Mouse (Mus musculus) E14TG2a.4 (cell line): Measurements from ENCODE around the gene Zfp626.
"Not testable (repeated sequence)": the region's sequence is repeated elsewhere in the genome, so short reads cannot be mapped to it uniquely, and the experiment has no call there.

Source experiments
- H3K27me3 ChIP-seq: 2 replicates; pipeline ENCODE4 v1.6.1; 2014; ENCODE audit warnings: low read length, control low read depth; ENCODE audit not compliant: insufficient read depth
- H3K36me3 ChIP-seq: 2 replicates; pipeline ENCODE4 v1.6.1; 2014; ENCODE audit warnings: low read length, control low read depth; ENCODE audit not compliant: insufficient read depth
- H3K4me1 ChIP-seq: replicated peaks from 2 replicates; pipeline ENCODE4 v1.6.1; 2014; ENCODE audit warnings: low read depth, low read length, control low read depth
- H3K4me3 ChIP-seq: replicated peaks from 2 replicates; pipeline ENCODE4 v1.5.1; 2014; ENCODE audit warnings: mild to moderate bottlenecking, low read length
- H3K9me3 ChIP-seq: 2 replicates; pipeline ENCODE4 v1.6.1; 2014; ENCODE audit warnings: low read length, control low read depth
- CTCF ChIP-seq: conservative IDR thresholded peaks from 2 replicates; pipeline ENCODE4 v1.5.1; 2014; ENCODE audit warnings: low read length
- NANOG ChIP-seq: IDR thresholded peaks from 2 replicates; pipeline ENCODE4 v1.6.1; 2014; ENCODE audit warnings: borderline replicate concordance, low read length, mixed read lengths
- POU5F1 ChIP-seq: IDR thresholded peaks from 2 replicates; pipeline ENCODE4 v1.6.1; 2014; ENCODE audit warnings: low read length, borderline replicate concordance

The Zfp626 gene

GRCm38 (mm10) chr7:27806896-27807295 lies at the start of gene Zfp626:
Zfp626 (plus strand) TSS chr7:27807196.
- peaks cover 58% of the 10 kb centered on the region for H3K36me3 ChIP-seq
- H3K4me3 ChIP-seq = 0 out of 2 replicates have a peak within 1 kb of the TSS, but pooled peaks have one; percentile 3
- not testable (repeated sequence) for H3K27me3 ChIP-seq, H3K9me3 ChIP-seq
- peaks cover 39% of the 10 kb centered on the region for H3K4me1 ChIP-seq

GRCm38 (mm10) chr7:27765176-27765886 lies 41.7 kb upstream of the Zfp626 start:
- H3K27me3 ChIP-seq = no peaks in the 10 kb centered on the region
- H3K4me1 ChIP-seq = peaks cover 16% of the 10 kb centered on the region
- peak overlapping the region; percentile 20; the same call in 1 of the 2 replicates for H3K4me3 ChIP-seq
- H3K9me3 ChIP-seq = peaks cover 31% of the 10 kb centered on the region
- no peaks in the 10 kb centered on the region for H3K36me3 ChIP-seq
- TF ChIP-seq NANOG (no peak), CTCF (no peak), POU5F1 (no peak)

- no peaks in the 10 kb centered on the region for H3K4me1 ChIP-seq
- H3K27me3 ChIP-seq = peaks cover 4% of the 10 kb centered on the region; the same call in 1 of the 2 replicates
- no peak for TF ChIP-seq NANOG
- H3K9me3 ChIP-seq = peaks cover 15% of the 10 kb centered on the region
- H3K36me3 ChIP-seq = no peaks in the 10 kb centered on the region
- no peak overlapping the region for H3K4me3 ChIP-seq
Observed at GRCm38 (mm10) chr7:27789306-27789705, 17.7 kb upstream of the Zfp626 start.

- not testable (repeated sequence) for H3K36me3 ChIP-seq
Observed at GRCm38 (mm10) chr7:27793865-27794264, 13.1 kb upstream of the Zfp626 start.

DNA sequence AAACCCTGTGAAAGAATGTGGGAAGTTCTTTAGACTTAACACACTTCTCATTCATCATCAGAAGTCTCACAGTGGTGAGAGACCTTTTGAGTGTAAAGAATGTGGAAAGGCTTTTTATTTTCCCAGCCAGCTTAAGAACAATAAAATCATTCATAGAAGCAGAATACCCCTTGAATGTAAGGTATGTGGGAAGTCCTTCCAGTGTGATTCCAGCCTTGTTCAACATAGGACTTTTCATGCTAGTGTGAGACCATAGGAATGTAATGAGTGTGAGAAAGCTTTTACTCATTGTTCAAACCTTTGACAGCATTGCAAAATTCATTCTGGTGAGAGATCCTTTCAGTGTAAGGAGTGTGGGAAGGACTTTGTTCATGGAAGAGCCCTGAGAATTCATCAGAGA lies 12.4 kb upstream of the Zfp626 start:
- TF ChIP-seq NANOG (no peak), POU5F1 (no peak), CTCF (no peak)
- H3K27me3 ChIP-seq = peaks cover 4% of the 10 kb centered on the region; the same call in 1 of the 2 replicates
- no peak overlapping the region for H3K4me3 ChIP-seq
- no peaks in the 10 kb centered on the region for H3K4me1 ChIP-seq
- no peaks in the 10 kb centered on the region for H3K36me3 ChIP-seq
- H3K9me3 ChIP-seq = peaks cover 31% of the 10 kb centered on the region

More at GRCm38 (mm10) chr7:27793865-27794264, 13.1 kb upstream of the Zfp626 start:
- H3K4me1 ChIP-seq, H3K27me3 ChIP-seq, H3K4me3 ChIP-seq: not testable (repeated sequence)
- peaks cover 31% of the 10 kb centered on the region for H3K9me3 ChIP-seq

GRCm38 (mm10) chr7:27797906-27798811 lies 8.8 kb upstream of the Zfp626 start:
- TF ChIP-seq POU5F1 (no peak), NANOG (no peak), CTCF (no peak)
- Histone ChIP-seq H3K27me3 (no peaks in the 10 kb centered on the region), H3K4me1 (peaks cover 6% of the 10 kb centered on the region), H3K9me3 (peaks cover 31% of the 10 kb centered on the region), H3K36me3 (no peaks in the 10 kb centered on the region), H3K4me3 (no peak overlapping the region)

- H3K4me1 ChIP-seq = peaks cover 21% of the 10 kb centered on the region
- no peak overlapping the region for H3K4me3 ChIP-seq
- H3K27me3 ChIP-seq = no peaks in the 10 kb centered on the region
- peaks cover 2% of the 10 kb centered on the region for H3K36me3 ChIP-seq
- TF ChIP-seq POU5F1 (no peak), CTCF (peak; percentile 38)
- peaks cover 21% of the 10 kb centered on the region for H3K9me3 ChIP-seq
Observed at GRCm38 (mm10) chr7:27801137-27801536, 5.9 kb upstream of the Zfp626 start.

DNA sequence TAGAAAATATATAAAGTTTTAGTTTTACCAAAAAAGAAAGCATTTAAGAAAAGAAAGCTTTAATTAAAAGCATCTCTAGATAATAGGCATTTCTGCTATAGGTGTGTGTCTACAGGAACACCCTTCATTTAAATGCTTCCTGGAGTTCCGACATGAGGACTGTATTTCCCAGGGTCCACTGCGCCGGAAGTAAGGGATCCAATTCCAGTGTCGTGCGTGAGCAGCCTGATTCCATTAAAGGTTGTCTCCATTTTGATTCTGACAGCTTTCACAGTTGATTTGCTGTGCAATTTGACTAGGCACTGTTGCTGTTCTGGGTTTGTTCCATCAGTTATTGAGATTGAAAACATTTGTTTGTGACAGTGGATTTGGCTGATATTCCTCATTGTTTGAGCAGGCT lies 4.0 kb upstream of the Zfp626 start:
- H3K27me3 ChIP-seq = no peaks in the 10 kb centered on the region
- no peak overlapping the region for H3K4me3 ChIP-seq
- H3K4me1 ChIP-seq = peaks cover 36% of the 10 kb centered on the region
- TF ChIP-seq NANOG (no peak), POU5F1 (no peak), CTCF (no peak)
- H3K9me3 ChIP-seq = peaks cover 3% of the 10 kb centered on the region
- H3K36me3 ChIP-seq = peaks cover 19% of the 10 kb centered on the region
